Mouse (Mus musculus) CH12.LX (cell line): Measurements from ENCODE around the gene Spata31d1b.

Source experiments
- BHLHE40 ChIP-seq: IDR thresholded peaks from 2 replicates; pipeline ENCODE4 v1.6.1; 2011; ENCODE audit warnings: mild to moderate bottlenecking, low read depth, low read length, improper control_type of control experiment
- CTCF ChIP-seq, 2 experiments: IDR thresholded peaks in 1 of 2; conservative IDR thresholded peaks in 1 of 2; 2 replicates each; pipeline ENCODE4 v1.5.1; 2011 to 2012; ENCODE audit warnings: low read depth in 2 of 2, low read length in 2 of 2, improper control_type of control experiment in 1 of 2, inconsistent platforms in 1 of 2, mild to moderate bottlenecking in 1 of 2, moderate library complexity in 1 of 2
- EP300 ChIP-seq: IDR thresholded peaks from 2 replicates; pipeline ENCODE4 v1.6.1; 2011; ENCODE audit warnings: low read length, improper control_type of control experiment
- GABPA ChIP-seq: IDR thresholded peaks from 2 replicates; pipeline ENCODE4 v1.6.1; 2012; ENCODE audit warnings: low read depth, low read length, improper control_type of control experiment, inconsistent platforms; ENCODE audit not compliant: insufficient replicate concordance
- IRF4 ChIP-seq: IDR thresholded peaks from 2 replicates; pipeline ENCODE4 v1.6.1; 2014; ENCODE audit warnings: low read depth, mild to moderate bottlenecking, inconsistent platforms, low read length, improper control_type of control experiment
- NELFE ChIP-seq: IDR thresholded peaks from 2 replicates; pipeline ENCODE4 v1.6.1; 2011; ENCODE audit warnings: low read depth, low read length, improper control_type of control experiment
- POLR2A ChIP-seq: IDR thresholded peaks from 2 replicates; pipeline ENCODE4 v1.6.1; 2011; ENCODE audit warnings: low read depth, mild to moderate bottlenecking, improper control_type of control experiment, low read length
- RAD21 ChIP-seq: IDR thresholded peaks from 2 replicates; pipeline ENCODE4 v1.6.1; 2011; ENCODE audit warnings: low read depth, mild to moderate bottlenecking, low read length, improper control_type of control experiment, moderate library complexity
- RCOR1 ChIP-seq: conservative IDR thresholded peaks from 2 replicates; pipeline ENCODE4 v1.6.1; 2012; ENCODE audit warnings: low read depth, mild to moderate bottlenecking, inconsistent platforms, low read length, improper control_type of control experiment
- SMC3 ChIP-seq: IDR thresholded peaks from 2 replicates; pipeline ENCODE4 v1.6.1; 2011; ENCODE audit warnings: low read depth, low read length, improper control_type of control experiment
- TBP ChIP-seq: conservative IDR thresholded peaks from 2 replicates; pipeline ENCODE4 v1.6.1; 2011; ENCODE audit warnings: low read depth, low read length, improper control_type of control experiment
- USF1 ChIP-seq: IDR thresholded peaks from 2 replicates; pipeline ENCODE4 v1.6.1; 2014; ENCODE audit warnings: low read depth, mild to moderate bottlenecking, inconsistent platforms, low read length, improper control_type of control experiment
- USF2 ChIP-seq: conservative IDR thresholded peaks from 2 replicates; pipeline ENCODE4 v1.6.1; 2011; ENCODE audit warnings: low read depth, low read length, improper control_type of control experiment
- ZC3H11A ChIP-seq: IDR thresholded peaks from 2 replicates; pipeline ENCODE4 v1.6.1; 2012; ENCODE audit warnings: low read depth, mild to moderate bottlenecking, inconsistent platforms, low read length, improper control_type of control experiment

DNA sequence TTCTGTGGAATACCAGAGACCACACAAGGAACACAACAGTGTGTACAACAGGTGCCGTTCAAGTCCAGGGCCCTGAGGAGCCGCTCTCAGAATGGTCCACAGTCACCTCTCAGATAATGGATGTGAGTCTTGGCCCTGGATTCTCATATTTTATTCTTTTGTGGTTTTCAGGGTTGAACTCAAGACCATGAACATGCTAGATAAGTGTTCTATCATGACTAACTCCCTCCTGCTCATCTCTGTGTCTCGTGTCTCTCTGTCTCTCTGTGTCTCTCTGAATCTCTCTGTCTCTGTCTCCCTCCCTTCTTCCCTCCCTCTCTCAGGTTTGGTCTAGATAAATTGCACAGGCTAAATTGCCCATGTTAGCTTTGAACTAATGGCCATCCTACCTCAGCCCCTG lies 22.2 kb upstream of the Spata31d1b start:
- TF ChIP-seq NELFE (no peak), ZC3H11A (no peak), USF1 (no peak), CTCF (conservative IDR thresholded peaks at IDR 0.05 in 1 of 2, IDR thresholded peaks at IDR 0.05 in 1 of 2; ENCODE audit: low read depth in 2 of 2, low read length in 2 of 2) (no peak), TBP (no peak), RCOR1 (no peak), POLR2A (no peak), USF2 (no peak), RAD21 (no peak), GABPA (no peak), SMC3 (no peak), EP300 (no peak), IRF4 (no peak), BHLHE40 (no peak)
